Mouse (Mus musculus) liver, embryonic 11.5 days (tissue): ENCODE results near the gene Pabpn1l. TPM values are rescaled to one million over a fixed set of nuclear protein-coding genes. Genes with fewer than 3 reads are reported as not detected.

Source experiments
- ATAC-seq: fragments of 200-750 bp; cut with Nextera tagmentation; replicated peaks from 2 replicates; pipeline ENCODE4 v1.8.0; 2017; ENCODE audit warnings: moderate number of reproducible peaks, mild to moderate bottlenecking, moderate TSS enrichment, moderate library complexity; ENCODE audit not compliant: low FRiP score
- DNase-seq: peaks from one replicate; pipeline ENCODE4 v3.0.0-alpha.2; 2017; ENCODE audit warnings: low spot score
- H3K27ac ChIP-seq: fragments of 300-500 bp; sonication (generic); 2 replicates; pipeline ENCODE4 v1.5.1; 2014; ENCODE audit warnings: mild to moderate bottlenecking, low read depth, low read length, control low read depth
- H3K27me3 ChIP-seq: fragments of 300-500 bp; sonication (generic); replicated peaks from 2 replicates; pipeline ENCODE4 v1.6.1; 2014; ENCODE audit warnings: low read length, mixed read lengths; ENCODE audit not compliant: control insufficient read depth, insufficient read depth
- H3K36me3 ChIP-seq: fragments of 300-500 bp; sonication (generic); 2 replicates; pipeline ENCODE4 v1.6.1; 2014; ENCODE audit warnings: mild to moderate bottlenecking, low read length, moderate library complexity, mixed read lengths; ENCODE audit not compliant: control insufficient read depth, insufficient read depth
- H3K4me1 ChIP-seq: fragments of 300-500 bp; sonication (generic); replicated peaks from 2 replicates; pipeline ENCODE4 v1.6.1; 2014; ENCODE audit warnings: low read length, mixed read lengths; ENCODE audit not compliant: control insufficient read depth, insufficient read depth
- H3K4me2 ChIP-seq: fragments of 300-500 bp; sonication (generic); 2 replicates; pipeline ENCODE4 v1.6.1; 2014; ENCODE audit warnings: mild to moderate bottlenecking, control low read depth, moderate library complexity
- H3K4me3 ChIP-seq: fragments of 300-500 bp; sonication (generic); 2 replicates; pipeline ENCODE4 v1.5.1; 2014; ENCODE audit warnings: low read depth, low read length, control low read depth
- H3K9ac ChIP-seq: fragments of 300-500 bp; sonication (generic); 2 replicates; pipeline ENCODE4 v1.6.1; 2014; ENCODE audit warnings: low read depth, low read length, control low read depth
- H3K9me3 ChIP-seq: fragments of 300-500 bp; sonication (generic); 2 replicates; pipeline ENCODE4 v1.6.1; 2016; ENCODE audit warnings: low read length, inconsistent platforms, mixed read lengths; ENCODE audit not compliant: control insufficient read depth
- WGBS: fragments of 180-500 bp; shearing (Covaris S2); extraction: QIAGEN DNeasy Blood & Tissue Kit; methylation state at CpG from one replicate; pipeline ENCODE4 v1.1.7; 2014; 5-methylcytosine and 5-hydroxymethylcytosine counted together
- polyA plus RNA-seq: library from polyadenylated mRNA; unstranded; fragments of >200 nt; fragmentation: Nextera tagmentation; extraction: Ambion mirVana; gene quantifications from 2 replicates; pipeline ENCODE4 v1.2.1, GENCODE M21; 2014

Gene Pabpn1l
- polyA plus RNA-seq, 1 experiment from 2014 or later = not detected

GRCm38 (mm10) chr8:122656056-122656999, 33.8 kb upstream of the Pabpn1l start:
- Histone ChIP-seq H3K4me1 (peaks cover 6% of the 10 kb centered on the region), H3K4me3 (no peak overlapping the region), H3K27ac (no peak overlapping the region), H3K9me3 (no peaks in the 10 kb centered on the region), H3K4me2 (no peak overlapping the region), H3K9ac (no peak overlapping the region), H3K36me3 (no peaks in the 10 kb centered on the region; the same call in 1 of the 2 replicates), H3K27me3 (no peaks in the 10 kb centered on the region)
- DNase-seq (no peak), ATAC-seq (no peak)
- 72% methylated on average over 13 of the region's 13 CpGs for WGBS

DNA sequence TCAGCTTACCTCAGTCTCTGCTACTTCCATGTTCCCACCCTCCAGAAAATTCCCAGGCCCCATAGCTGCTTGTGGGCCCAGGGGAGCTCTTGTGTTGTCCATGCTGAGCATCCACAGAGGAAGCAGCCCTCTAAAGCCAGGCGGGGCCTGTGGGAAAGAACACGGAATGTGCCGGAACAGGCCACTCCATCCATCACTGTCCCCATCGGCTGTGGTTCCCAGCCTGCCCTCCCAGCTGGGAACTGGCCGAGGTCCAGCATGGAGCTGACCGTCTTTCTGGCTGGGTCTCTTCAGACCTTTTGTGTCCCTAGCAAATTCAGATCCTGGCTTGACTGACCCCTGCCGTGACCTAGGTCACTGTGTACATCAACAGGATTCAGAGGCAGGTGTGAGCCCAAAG, 32.2 kb upstream of the Pabpn1l start:
- 70% methylated on average over 7 of the region's 7 CpGs for WGBS
- no peak for DNase-seq

GRCm38 (mm10) chr8:122652643-122653042, 30.1 kb upstream of the Pabpn1l start:
- WGBS = 63% methylated on average over 6 of the region's 6 CpGs
- ATAC-seq (no peak), DNase-seq (no peak)
- H3K9ac ChIP-seq = no peak overlapping the region
- peaks cover 10% of the 10 kb centered on the region for H3K36me3 ChIP-seq
- H3K4me1 ChIP-seq = no peaks in the 10 kb centered on the region
- H3K9me3 ChIP-seq = no peaks in the 10 kb centered on the region
- no peaks in the 10 kb centered on the region for H3K27me3 ChIP-seq
- H3K4me2 ChIP-seq = no peak overlapping the region
- H3K4me3 ChIP-seq = no peak overlapping the region
- H3K27ac ChIP-seq = no peak overlapping the region

More for the DNA sequence above, 32.2 kb upstream of the Pabpn1l start:
- no peak overlapping the region for H3K9ac ChIP-seq
- no peak for ATAC-seq
- no peak overlapping the region for H3K4me3 ChIP-seq
- H3K9me3 ChIP-seq = no peaks in the 10 kb centered on the region
- H3K4me2 ChIP-seq = no peak overlapping the region
- no peaks in the 10 kb centered on the region; the same call in 1 of the 2 replicates for H3K36me3 ChIP-seq
- no peaks in the 10 kb centered on the region for H3K27me3 ChIP-seq
- H3K4me1 ChIP-seq = peaks cover 5% of the 10 kb centered on the region; the same call in 1 of the 2 replicates
- no peak overlapping the region for H3K27ac ChIP-seq

- H3K9me3 ChIP-seq = no peaks in the 10 kb centered on the region
- no peaks in the 10 kb centered on the region for H3K4me1 ChIP-seq
- DNase-seq (no peak), ATAC-seq (no peak)
- no peak overlapping the region for H3K9ac ChIP-seq
- H3K4me2 ChIP-seq = no peak overlapping the region
- H3K4me3 ChIP-seq = no peak overlapping the region
- no peaks in the 10 kb centered on the region for H3K27me3 ChIP-seq
- peaks cover 14% of the 10 kb centered on the region for H3K36me3 ChIP-seq
- no peak overlapping the region for H3K27ac ChIP-seq
- WGBS = 83% methylated on average over 16 of the region's 16 CpGs
Observed at GRCm38 (mm10) chr8:122651326-122651921, 28.9 kb upstream of the Pabpn1l start.

- WGBS = 76% methylated on average over 15 of the region's 15 CpGs
- H3K36me3 ChIP-seq = peaks cover 14% of the 10 kb centered on the region
- H3K9ac ChIP-seq = no peak overlapping the region
- no peaks in the 10 kb centered on the region for H3K4me1 ChIP-seq
- H3K9me3 ChIP-seq = no peaks in the 10 kb centered on the region
- no peak overlapping the region for H3K4me2 ChIP-seq
- H3K4me3 ChIP-seq = no peak overlapping the region
- ATAC-seq = no peak
- no peak overlapping the region for H3K27ac ChIP-seq
- no peaks in the 10 kb centered on the region for H3K27me3 ChIP-seq
- no peak for DNase-seq
Observed at GRCm38 (mm10) chr8:122648192-122648970, 25.8 kb upstream of the Pabpn1l start.

DNA sequence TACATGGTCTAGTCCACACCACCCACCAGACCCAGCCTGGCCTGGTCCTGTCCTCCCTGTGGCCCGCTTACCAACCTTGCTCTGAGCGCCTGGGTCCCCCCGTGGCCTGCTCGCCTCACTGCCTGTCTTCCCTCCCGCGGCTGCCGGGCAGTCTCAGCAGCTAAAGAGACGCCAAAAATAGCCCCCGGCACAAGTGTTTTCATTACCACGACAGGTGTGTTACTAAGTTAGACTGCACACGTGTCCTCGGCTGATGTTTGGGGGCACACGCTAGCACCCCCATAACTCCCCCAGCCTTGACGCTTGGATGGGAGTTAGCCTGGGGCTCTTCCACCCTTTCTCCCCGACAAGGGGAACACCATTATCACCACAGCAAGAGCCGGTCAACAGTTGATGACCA, 23.8 kb upstream of the Pabpn1l start:
- Histone ChIP-seq H3K4me1 (0 out of 2 replicates have a peak, but pooled peaks cover 4% of the 10 kb centered on the region), H3K9me3 (no peaks in the 10 kb centered on the region), H3K27me3 (no peaks in the 10 kb centered on the region), H3K27ac (no peak overlapping the region), H3K36me3 (peaks cover 19% of the 10 kb centered on the region), H3K9ac (no peak overlapping the region), H3K4me2 (no peak overlapping the region), H3K4me3 (no peak overlapping the region)
- no peak for DNase-seq
- WGBS = 89% methylated on average over 16 of the region's 16 CpGs
- ATAC-seq = no peak

- peaks cover 19% of the 10 kb centered on the region for H3K36me3 ChIP-seq
- peaks cover 4% of the 10 kb centered on the region; the same call in 1 of the 2 replicates for H3K4me1 ChIP-seq
- 70% methylated on average over 6 of the region's 6 CpGs for WGBS
Observed at GRCm38 (mm10) chr8:122644175-122644954, 21.8 kb upstream of the Pabpn1l start.

GRCm38 (mm10) chr8:122642071-122642470, 19.5 kb upstream of the Pabpn1l start:
- no peaks in the 10 kb centered on the region for H3K9me3 ChIP-seq
- no peak overlapping the region for H3K9ac ChIP-seq
- no peak overlapping the region for H3K27ac ChIP-seq
- H3K4me1 ChIP-seq = peaks cover 12% of the 10 kb centered on the region; the same call in 1 of the 2 replicates
- 73% methylated on average over 9 of the region's 9 CpGs for WGBS
- no peaks in the 10 kb centered on the region for H3K27me3 ChIP-seq
- H3K4me2 ChIP-seq = no peak overlapping the region
- DNase-seq (no peak), ATAC-seq (no peak)
- peaks cover 14% of the 10 kb centered on the region for H3K36me3 ChIP-seq
- H3K4me3 ChIP-seq = no peak overlapping the region

More at GRCm38 (mm10) chr8:122644175-122644954, 21.8 kb upstream of the Pabpn1l start:
- Histone ChIP-seq H3K4me3 (no peak overlapping the region), H3K9me3 (no peaks in the 10 kb centered on the region), H3K27me3 (no peaks in the 10 kb centered on the region), H3K4me2 (no peak overlapping the region), H3K9ac (no peak overlapping the region), H3K27ac (no peak overlapping the region)
- DNase-seq (no peak), ATAC-seq (no peak)
